Mouse (Mus musculus): Measurements from ENCODE around the gene Olfr48. TPM values are rescaled to one million over a fixed set of nuclear protein-coding genes. Genes with fewer than 3 reads are reported as not detected.

Olfr48 gene
- polyA plus RNA-seq (2014; fragmentation: Nextera tagmentation; extraction: Ambion mirVana), result not detected in 2 replicates

DNA sequence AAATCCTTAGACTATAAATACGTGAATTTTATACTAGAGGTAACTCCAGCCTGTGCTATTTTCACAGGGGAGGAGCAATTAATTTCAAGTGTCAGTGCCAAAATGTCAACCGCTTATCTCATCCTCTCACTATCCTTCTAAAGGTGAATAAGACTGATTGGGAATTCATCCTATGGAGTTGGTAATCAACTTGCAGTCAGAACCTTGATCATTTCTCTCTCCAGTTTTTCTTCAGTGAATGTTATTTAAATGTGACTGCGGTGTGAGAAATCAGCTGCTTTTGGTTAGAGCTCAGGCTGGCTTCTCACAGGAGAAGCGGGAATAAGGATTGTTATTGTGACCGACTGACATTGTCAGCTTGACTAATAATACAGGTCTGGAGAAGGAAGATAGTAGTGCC, at the start of gene Olfr48:
Olfr48 (minus strand) TSS at position 101 of the 400 bp plus-strand sequence.
- WGBS, result 65% methylated on average over 5 of the region's 5 CpGs
- Histone ChIP-seq H3K9ac (no peak within 1 kb of the TSS), H3K9me3 (ENCODE audit: low read depth, low read length) (no peaks in the 10 kb centered on the region), H3K27me3 (ENCODE audit: insufficient read depth, low read length) (no peaks in the 10 kb centered on the region), H3K27ac (ENCODE audit: low read depth) (no peak within 1 kb of the TSS), H3K4me3 (ENCODE audit: low read depth, low read length) (no peak within 1 kb of the TSS), H3K4me1 (ENCODE audit: insufficient read depth) (no peaks in the 10 kb centered on the region), H3K4me2 (no peak within 1 kb of the TSS), H3K36me3 (ENCODE audit: insufficient read depth) (no peaks in the 10 kb centered on the region)
- TF ChIP-seq CTCF (IDR thresholded peaks at IDR 0.05; ENCODE audit: low read depth), result no peak
- ATAC-seq (ENCODE audit: insufficient read depth) (no peak), DNase-seq (no peak)

DNA sequence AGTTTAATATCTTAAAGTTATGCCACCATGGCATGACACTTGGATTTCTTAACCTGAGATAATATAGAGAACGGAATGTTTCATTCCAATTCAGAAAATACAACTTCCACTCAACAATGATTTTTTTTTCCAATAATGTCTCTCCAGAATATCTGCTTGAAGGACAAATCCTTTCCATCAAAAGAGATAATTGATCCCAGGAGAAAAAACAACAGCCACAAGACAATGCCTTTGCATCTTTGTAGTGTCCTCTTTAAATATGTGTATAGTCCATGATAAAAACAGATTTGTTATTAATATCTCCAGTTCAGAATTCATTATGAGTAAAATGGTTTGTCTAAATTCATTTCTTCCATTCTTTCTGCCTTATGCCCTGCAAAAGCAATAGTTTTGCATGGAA, 30.1 kb upstream of the Olfr48 start, which contains the start of gene Olfr1257:
Olfr1257 (plus strand) TSS at position 301 of the 400 bp plus-strand sequence.
- Histone ChIP-seq H3K36me3 (ENCODE audit: insufficient read depth) (no peaks in the 10 kb centered on the region), H3K4me1 (ENCODE audit: insufficient read depth) (no peaks in the 10 kb centered on the region), H3K4me2 (no peak within 1 kb of the TSS), H3K27me3 (ENCODE audit: insufficient read depth, low read length) (no peaks in the 10 kb centered on the region), H3K9ac (no peak within 1 kb of the TSS), H3K27ac (ENCODE audit: low read depth) (no peak within 1 kb of the TSS), H3K4me3 (ENCODE audit: low read depth, low read length) (no peak within 1 kb of the TSS), H3K9me3 (ENCODE audit: low read depth, low read length) (no peaks in the 10 kb centered on the region)
- no peak for TF ChIP-seq CTCF (IDR thresholded peaks at IDR 0.05; ENCODE audit: low read depth)
- ATAC-seq (ENCODE audit: insufficient read depth), result no peak
- no peak for DNase-seq
- 86% methylated on average over 1 of the region's 1 CpGs for WGBS

DNA sequence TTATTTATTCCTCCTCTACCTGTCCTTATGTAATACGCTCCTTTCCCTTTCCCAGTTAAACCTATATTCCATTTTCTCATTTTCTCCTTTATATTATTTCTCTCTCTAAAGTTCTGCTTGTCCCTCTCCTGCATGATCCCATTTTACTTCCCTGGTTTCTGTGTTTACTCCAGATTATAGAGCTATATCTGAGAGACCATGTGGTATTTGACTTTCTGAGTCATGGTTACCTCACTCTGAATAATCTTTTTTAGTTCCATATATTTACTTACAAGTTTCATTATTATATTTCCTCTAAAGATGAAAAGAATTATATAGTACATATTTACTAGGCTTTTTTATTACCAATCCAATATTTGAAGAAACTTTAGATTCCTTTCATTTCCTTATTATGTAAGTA, 1.2 kb upstream of the Olfr48 start:
- Histone ChIP-seq H3K9ac (no peak overlapping the region), H3K27me3 (ENCODE audit: insufficient read depth, low read length) (no peaks in the 10 kb centered on the region), H3K4me1 (ENCODE audit: insufficient read depth) (no peaks in the 10 kb centered on the region), H3K4me2 (no peak overlapping the region), H3K36me3 (ENCODE audit: insufficient read depth) (no peaks in the 10 kb centered on the region), H3K9me3 (ENCODE audit: low read depth, low read length) (no peaks in the 10 kb centered on the region), H3K4me3 (ENCODE audit: low read depth, low read length) (no peak overlapping the region), H3K27ac (ENCODE audit: low read depth) (no peak overlapping the region)
- TF ChIP-seq CTCF (IDR thresholded peaks at IDR 0.05; ENCODE audit: low read depth), result no peak
- no peak for ATAC-seq (ENCODE audit: insufficient read depth)
- 91% methylated on average over 1 of the region's 1 CpGs for WGBS
- no peak for DNase-seq

DNA sequence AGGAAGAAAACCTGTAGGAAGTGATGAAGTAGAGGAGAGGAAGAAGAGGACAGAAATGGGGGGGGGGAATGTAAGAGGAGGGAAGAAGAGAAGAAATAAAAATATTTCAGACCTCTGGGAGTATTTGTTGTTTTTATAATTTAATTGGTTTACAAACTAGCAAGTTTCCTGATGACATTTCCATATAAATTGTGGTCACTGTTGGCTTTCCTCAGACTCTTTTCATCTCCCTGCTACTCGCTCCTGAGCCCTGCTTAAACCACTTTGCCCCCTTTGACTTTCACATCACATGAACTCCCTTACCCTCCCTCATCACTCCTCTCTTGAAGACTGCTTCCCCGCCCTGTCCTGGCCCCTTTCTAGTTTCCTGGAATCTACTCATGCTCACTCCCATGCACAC, 6.5 kb downstream of the Olfr48 start, which contains the start of gene Olfr1256:
Olfr1256 (minus strand) TSS at position 101 of the 400 bp plus-strand sequence.
- Histone ChIP-seq H3K27me3 (ENCODE audit: insufficient read depth, low read length) (no peaks in the 10 kb centered on the region), H3K36me3 (ENCODE audit: insufficient read depth) (no peaks in the 10 kb centered on the region), H3K4me3 (ENCODE audit: low read depth, low read length) (no peak within 1 kb of the TSS), H3K9ac (no peak within 1 kb of the TSS), H3K9me3 (ENCODE audit: low read depth, low read length) (no peaks in the 10 kb centered on the region), H3K4me1 (ENCODE audit: insufficient read depth) (no peaks in the 10 kb centered on the region), H3K27ac (ENCODE audit: low read depth) (no peak within 1 kb of the TSS), H3K4me2 (no peak within 1 kb of the TSS)
- TF ChIP-seq CTCF (IDR thresholded peaks at IDR 0.05; ENCODE audit: low read depth), result no peak
- no peak for DNase-seq
- WGBS, result 53% methylated on average over 2 of the region's 2 CpGs
- no peak for ATAC-seq (ENCODE audit: insufficient read depth)

DNA sequence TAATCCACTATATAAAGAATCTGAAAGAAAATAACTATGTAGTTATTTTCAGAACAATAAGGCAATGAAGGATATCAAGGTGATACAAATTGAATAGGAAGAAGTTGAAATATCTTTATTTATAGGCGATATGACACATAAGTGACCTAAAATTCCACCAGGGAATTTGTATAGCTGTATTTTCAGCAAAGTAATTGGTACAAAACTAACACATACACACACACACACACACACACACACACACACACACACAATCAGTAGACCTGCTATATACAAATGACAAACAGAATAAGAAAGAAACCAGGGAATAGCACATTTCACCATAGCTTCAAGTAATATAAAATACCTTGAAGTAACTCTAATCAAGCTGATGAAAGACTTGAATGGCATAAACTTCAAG, 27.8 kb downstream of the Olfr48 start:
- Histone ChIP-seq H3K4me3 (ENCODE audit: low read depth, low read length) (no peak overlapping the region), H3K27ac (ENCODE audit: low read depth) (no peak overlapping the region), H3K36me3 (ENCODE audit: insufficient read depth) (no peaks in the 10 kb centered on the region), H3K9ac (no peak overlapping the region), H3K9me3 (ENCODE audit: low read depth, low read length) (no peaks in the 10 kb centered on the region), H3K4me2 (no peak overlapping the region), H3K27me3 (ENCODE audit: insufficient read depth, low read length) (no peaks in the 10 kb centered on the region), H3K4me1 (ENCODE audit: insufficient read depth) (no peaks in the 10 kb centered on the region)
- no peak for DNase-seq
- no peak for TF ChIP-seq CTCF (IDR thresholded peaks at IDR 0.05; ENCODE audit: low read depth)
- no peak for ATAC-seq (ENCODE audit: insufficient read depth)
- 84% methylated on average over 1 of the region's 1 CpGs for WGBS

DNA sequence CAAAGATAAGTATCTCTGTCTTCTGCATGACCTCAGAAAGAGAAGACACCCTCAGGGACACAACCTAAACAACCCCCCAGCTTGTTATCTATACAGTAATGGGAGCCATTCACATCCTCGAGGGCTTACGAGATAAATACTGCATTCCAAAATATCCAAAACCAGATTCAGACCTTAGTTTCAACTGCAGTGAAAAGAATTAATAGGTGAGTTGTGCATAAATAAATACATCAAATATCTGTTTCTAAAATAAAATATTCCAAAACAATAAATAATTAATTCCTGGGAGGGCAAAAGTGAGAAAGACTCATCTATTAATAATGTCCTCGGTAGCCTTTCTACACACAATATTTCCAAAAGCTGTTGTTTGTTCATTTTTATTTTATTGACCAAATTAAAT, 36.3 kb downstream of the Olfr48 start, which contains the start of gene Olfr1255:
Olfr1255 (plus strand) TSS at position 301 of the 400 bp plus-strand sequence.
- no peak for ATAC-seq (ENCODE audit: insufficient read depth)
- Histone ChIP-seq H3K4me1 (ENCODE audit: insufficient read depth) (no peaks in the 10 kb centered on the region), H3K9ac (no peak within 1 kb of the TSS), H3K9me3 (ENCODE audit: low read depth, low read length) (no peaks in the 10 kb centered on the region), H3K27ac (ENCODE audit: low read depth) (no peak within 1 kb of the TSS), H3K4me2 (no peak within 1 kb of the TSS), H3K27me3 (ENCODE audit: insufficient read depth, low read length) (no peaks in the 10 kb centered on the region), H3K36me3 (ENCODE audit: insufficient read depth) (no peaks in the 10 kb centered on the region), H3K4me3 (ENCODE audit: low read depth, low read length) (no peak within 1 kb of the TSS)
- WGBS, result 66% methylated on average over 3 of the region's 3 CpGs
- no peak for TF ChIP-seq CTCF (IDR thresholded peaks at IDR 0.05; ENCODE audit: low read depth)
- no peak for DNase-seq

DNA sequence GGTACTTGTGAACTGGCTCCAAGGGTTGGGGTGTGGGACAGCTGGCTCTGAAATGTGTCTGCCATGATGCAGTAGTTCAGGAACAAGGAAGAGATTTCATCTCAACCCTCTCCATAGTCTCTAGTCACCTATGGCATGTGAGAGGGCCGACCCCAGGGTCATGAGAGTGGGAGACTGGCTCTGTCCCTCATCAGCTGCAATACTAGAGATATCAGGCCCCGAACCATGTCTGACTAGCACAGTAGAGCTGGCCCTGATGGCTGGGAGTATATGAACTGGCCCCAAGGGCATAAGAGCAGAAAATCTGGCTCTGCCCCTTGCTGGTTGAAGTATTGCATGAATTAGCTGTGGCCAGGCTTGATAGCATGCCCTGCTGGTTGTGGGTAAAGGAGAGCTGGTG, 37.3 kb downstream of the Olfr48 start:
- H3K4me1 ChIP-seq (ENCODE audit: insufficient read depth), result no peaks in the 10 kb centered on the region
- no peak overlapping the region for H3K27ac ChIP-seq (ENCODE audit: low read depth)
- no peak overlapping the region for H3K4me3 ChIP-seq (ENCODE audit: low read depth, low read length)
- H3K36me3 ChIP-seq (ENCODE audit: insufficient read depth), result no peaks in the 10 kb centered on the region
- H3K9me3 ChIP-seq (ENCODE audit: low read depth, low read length), result no peaks in the 10 kb centered on the region
- H3K9ac ChIP-seq, result no peak overlapping the region
- no peaks in the 10 kb centered on the region for H3K27me3 ChIP-seq (ENCODE audit: insufficient read depth, low read length)
- DNase-seq (no peak), ATAC-seq (ENCODE audit: insufficient read depth) (no peak)
- TF ChIP-seq CTCF (IDR thresholded peaks at IDR 0.05; ENCODE audit: low read depth), result no peak
- no peak overlapping the region for H3K4me2 ChIP-seq
- whole genome bisulfite sequencing, result 77% methylated on average over 2 of the region's 2 CpGs

DNA sequence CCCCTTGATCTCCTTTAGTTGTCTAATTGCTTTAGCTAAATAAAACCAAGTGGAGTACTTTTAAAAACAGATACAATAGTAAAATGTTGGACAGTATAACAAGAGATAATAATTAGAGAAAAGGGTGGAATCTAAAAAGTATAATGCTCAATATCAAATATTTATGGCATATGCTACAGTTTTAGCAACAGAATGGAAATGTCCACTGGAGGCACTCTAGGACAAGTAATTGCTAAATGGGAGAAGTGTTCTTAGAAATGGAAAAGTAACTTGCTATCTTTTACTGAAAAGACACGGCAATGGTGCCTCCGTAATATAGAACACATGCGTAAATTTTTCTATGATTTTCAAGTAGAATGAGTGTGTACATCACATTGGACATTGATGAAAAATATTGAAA, 48.4 kb downstream of the Olfr48 start:
- Histone ChIP-seq H3K9me3 (ENCODE audit: low read depth, low read length) (no peaks in the 10 kb centered on the region), H3K27ac (ENCODE audit: low read depth) (no peak overlapping the region), H3K36me3 (ENCODE audit: insufficient read depth) (no peaks in the 10 kb centered on the region), H3K4me3 (ENCODE audit: low read depth, low read length) (no peak overlapping the region), H3K9ac (no peak overlapping the region), H3K27me3 (ENCODE audit: insufficient read depth, low read length) (no peaks in the 10 kb centered on the region), H3K4me2 (no peak overlapping the region), H3K4me1 (ENCODE audit: insufficient read depth) (no peaks in the 10 kb centered on the region)
- WGBS, result 88% methylated on average over 3 of the region's 3 CpGs
- ATAC-seq (ENCODE audit: insufficient read depth) (no peak), DNase-seq (no peak)
- TF ChIP-seq CTCF (IDR thresholded peaks at IDR 0.05; ENCODE audit: low read depth), result no peak

Data from lung, embryonic 14.5 days (tissue).